28 mouse cellular contexts compared by ENCODE assay signal in genomic region chr10:79526661-79527452, GRCm38 (mm10). TPM values are rescaled to one million over a fixed set of nuclear protein-coding genes. Genes with fewer than 3 reads are reported as not detected.
A peak's percentile ranks its signal among the peaks of the same experiment; 100 is the strongest.
DNase-seq lines count a peak whose midpoint lies in the region; ATAC-seq and TF ChIP-seq lines count a peak whose summit lies in the region.
"Had no signal": no experiment of that assay in that cellular context is flagged by ENCODE, and none has a peak within 500 bp of the region (broad histone marks: within the 10 kb centered on the region; RNA-seq: fewer than 3 reads in every experiment).

No protein-coding gene starts in this region.

- no peak overlapping the region for H3K4me2 ChIP-seq in forebrain, embryonic 11.5 days (ENCODE audit: low read depth, low read length, severe bottlenecking)
- no peak overlapping the region for H3K4me2 ChIP-seq in forebrain, postnatal 0 days (ENCODE audit: low read depth)
- H3K4me2 ChIP-seq: embryonic facial prominence, embryonic 15.5 days; heart, embryonic 13.5 days; hindbrain, embryonic 13.5 days; lung, embryonic 14.5 days had no signal

- ATAC-seq in forebrain, embryonic 11.5 days (replicated peaks; ENCODE audit: low FRiP score) = no peak
- ATAC-seq in forebrain, postnatal 0 days = no peak
- ATAC-seq: inflammation-experienced regulatory T-cells, adult 6 months; midbrain, embryonic 16.5 days had no signal

- TF ChIP-seq CTCF in forebrain, postnatal 0 days (IDR thresholded peaks at IDR 0.05; ENCODE audit: low read depth) = no peak

- no peaks in the 10 kb centered on the region for H3K36me3 ChIP-seq in forebrain, embryonic 11.5 days (ENCODE audit: control insufficient read depth, insufficient read depth, low read length)
- no peaks in the 10 kb centered on the region for H3K36me3 ChIP-seq in forebrain, postnatal 0 days (ENCODE audit: insufficient read depth)

- peak; percentile 50 for DNase-seq in forebrain, embryonic 11.5 days (ENCODE audit: low spot score)
- DNase-seq in forebrain, postnatal 0 days = no peak
- peak; percentile 2 for DNase-seq in kidney, adult 18-20 months
- DNase-seq in kidney, postnatal 14 days = no peak
- peak; percentile 9 to 58 for DNase-seq in spleen, postnatal 4 days (ENCODE audit: low spot score in 2 of 2)
- DNase-seq in spleen, postnatal 36 days (ENCODE audit: low spot score in 2 of 2) = no peak
- DNase-seq in cerebellum, adult 18-20 months = no peak
- DNase-seq: adrenal gland, postnatal 10 days; cerebellum, adult 2 months; gastrocnemius, postnatal 25 days; heart, postnatal 14 days; thymus, postnatal 25 days had no signal

- no peaks in the 10 kb centered on the region for H3K9me3 ChIP-seq in forebrain, embryonic 11.5 days (ENCODE audit: control insufficient read depth, low read length)
- H3K9me3 ChIP-seq in forebrain, postnatal 0 days (ENCODE audit: low read length) = no peaks in the 10 kb centered on the region
- H3K9me3 ChIP-seq: embryonic facial prominence, embryonic 15.5 days; heart, embryonic 13.5 days; hindbrain, embryonic 13.5 days had no signal

- H3K27me3 ChIP-seq in forebrain, embryonic 11.5 days (ENCODE audit: control insufficient read depth, insufficient read depth, low read length) = no peaks in the 10 kb centered on the region
- H3K27me3 ChIP-seq in forebrain, postnatal 0 days (ENCODE audit: insufficient read depth, low read length) = no peaks in the 10 kb centered on the region
- H3K27me3 ChIP-seq: embryonic facial prominence, embryonic 15.5 days; heart, embryonic 13.5 days; hindbrain, embryonic 13.5 days had no signal

- H3K4me3 ChIP-seq in forebrain, embryonic 11.5 days (ENCODE audit: low read depth, low read length) = no peak overlapping the region
- no peak overlapping the region for H3K4me3 ChIP-seq in forebrain, postnatal 0 days (ENCODE audit: low read depth, low read length)
- H3K4me3 ChIP-seq: embryonic facial prominence, embryonic 15.5 days; heart, adult 2 months; heart, embryonic 13.5 days; hindbrain, embryonic 13.5 days; left cerebral cortex, adult 2 months had no signal

- WGBS in forebrain, embryonic 11.5 days = 88% methylated on average over 12 of the region's 12 CpGs
- WGBS in forebrain, postnatal 0 days = 94% methylated on average over 12 of the region's 12 CpGs

- no peak overlapping the region for H3K9ac ChIP-seq in forebrain, embryonic 11.5 days (ENCODE audit: low read length)
- no peak overlapping the region for H3K9ac ChIP-seq in forebrain, postnatal 0 days
- H3K9ac ChIP-seq: embryonic facial prominence, embryonic 15.5 days; heart, embryonic 13.5 days; hindbrain, embryonic 13.5 days; lung, embryonic 14.5 days had no signal

- H3K4me1 ChIP-seq in forebrain, embryonic 11.5 days (replicated peaks; ENCODE audit: control insufficient read depth, insufficient read depth, low read length) = no peaks in the 10 kb centered on the region
- H3K4me1 ChIP-seq in forebrain, postnatal 0 days (ENCODE audit: insufficient read depth) = no peaks in the 10 kb centered on the region
- H3K4me1 ChIP-seq: embryonic facial prominence, embryonic 15.5 days; heart, embryonic 13.5 days; hindbrain, embryonic 13.5 days had no signal

- H3K27ac ChIP-seq in forebrain, embryonic 11.5 days (ENCODE audit: low read depth, low read length) = no peak overlapping the region
- H3K27ac ChIP-seq in forebrain, postnatal 0 days (ENCODE audit: low read depth, low read length) = no peak overlapping the region
- H3K27ac ChIP-seq: embryonic facial prominence, embryonic 15.5 days; heart, adult 2 months; heart, embryonic 13.5 days; hindbrain, embryonic 13.5 days; kidney, postnatal 0 days; left cerebral cortex, adult 2 months; macrophage had no signal

RNA-seq across cellular contexts. Expression of gene Plpp2, which starts 6.7 kb away (rescaled TPM):
- 14.2 and 15.6 TPM in 2 replicates for polyA plus RNA-seq in forebrain, embryonic 11.5 days (2014; fragmentation: Nextera tagmentation; extraction: Ambion mirVana)
- total RNA-seq in forebrain, postnatal 0 days (2014; rRNA removed) = 18.5 and 24.1 TPM in 2 replicates
- 11.0 and 13.1 TPM in 2 replicates for polyA plus RNA-seq in forebrain, postnatal 0 days (2015; fragmentation: Nextera tagmentation; extraction: Ambion mirVana)

RNA-seq across cellular contexts. Expression of gene Mier2, which starts 28.1 kb away (rescaled TPM):
- 64.4 and 67.7 TPM in 2 replicates for polyA plus RNA-seq in forebrain, embryonic 11.5 days (2014; fragmentation: Nextera tagmentation; extraction: Ambion mirVana)
- total RNA-seq in forebrain, postnatal 0 days (2014; rRNA removed) = 70.0 and 73.0 TPM in 2 replicates
- 37.5 and 38.6 TPM in 2 replicates for polyA plus RNA-seq in forebrain, postnatal 0 days (2015; fragmentation: Nextera tagmentation; extraction: Ambion mirVana)

RNA-seq across cellular contexts. Expression of gene Vmn2r83, which starts 58.3 kb away (rescaled TPM):
- not detected in 2 replicates for polyA plus RNA-seq in forebrain, embryonic 11.5 days (2014; fragmentation: Nextera tagmentation; extraction: Ambion mirVana)
- total RNA-seq in forebrain, postnatal 0 days (2014; rRNA removed) = not detected in 2 replicates
- not detected in 2 replicates for polyA plus RNA-seq in forebrain, postnatal 0 days (2015; fragmentation: Nextera tagmentation; extraction: Ambion mirVana)
- total RNA-seq: adrenal gland, postnatal 10 days; gastrocnemius, postnatal 25 days; heart, adult 2 months; heart, postnatal 14 days; layer of hippocampus, postnatal 10 days; left cerebral cortex, adult 2 months; left cerebral cortex, postnatal 36 days; liver, adult 2 months had no signal
- polyA plus RNA-seq: cerebellum, adult 2 months; embryonic facial prominence, embryonic 15.5 days; heart, adult 2 months; heart, embryonic 13.5 days; hindbrain, embryonic 13.5 days; inflammation-experienced regulatory T-cells, adult 6 months; kidney, postnatal 0 days; liver, adult 2 months; lung, embryonic 14.5 days; macrophage; midbrain, embryonic 16.5 days; neural tube, embryonic 14.5 days; small intestine, adult 2 months; testis, adult 2 months had no signal

Comparison
In these comparisons a context has a peak if more than half of its experiments do, and no peak if none do; other contexts are left out.
1. DNase-seq: peak in forebrain, embryonic 11.5 days (single experiment), kidney, adult 18-20 months (single experiment) and spleen, postnatal 4 days (2 of 2); none in forebrain, postnatal 0 days (single experiment), kidney, postnatal 14 days (single experiment), spleen, postnatal 36 days (0 of 2) and cerebellum, adult 18-20 months (0 of 2).